Mouse (Mus musculus): ENCODE measurements around the gene Ctnnb1. TPM values are rescaled to one million over a fixed set of nuclear protein-coding genes. Genes with fewer than 3 reads are reported as not detected.

The Ctnnb1 gene
- polyA plus RNA-seq, 1 experiment from 2014 or later = 758 TPM

- H3K27me3 ChIP-seq (ENCODE audit: control insufficient read depth, insufficient read depth, low read length) = no peaks in the 10 kb centered on the region
- no peak overlapping the region for H3K4me3 ChIP-seq (ENCODE audit: low read depth, low read length)
- no peak overlapping the region for H3K27ac ChIP-seq (ENCODE audit: low read length)
- H3K9ac ChIP-seq (replicated peaks; ENCODE audit: low read depth, low read length) = no peak overlapping the region
- ATAC-seq (ENCODE audit: insufficient number of reproducible peaks, insufficient read depth, low FRiP score, low read depth) = no peak
- no peaks in the 10 kb centered on the region for H3K9me3 ChIP-seq (ENCODE audit: control insufficient read depth, low read depth, low read length)
- no peaks in the 10 kb centered on the region for H3K36me3 ChIP-seq (ENCODE audit: control insufficient read depth, insufficient read depth, low read length)
- peaks cover 28% of the 10 kb centered on the region for H3K4me1 ChIP-seq (ENCODE audit: control insufficient read depth, insufficient read depth, low read length)
- H3K4me2 ChIP-seq (replicated peaks; ENCODE audit: low read depth, low read length) = no peak overlapping the region
- 92% methylated on average over 3 of the region's 3 CpGs for WGBS
Observed at GRCm38 (mm10) chr9:120986255-120986654, 57.2 kb downstream of the Ctnnb1 start.

- Histone ChIP-seq H3K27me3 (ENCODE audit: control insufficient read depth, insufficient read depth, low read length) (no peaks in the 10 kb centered on the region), H3K9ac (replicated peaks; ENCODE audit: low read depth, low read length) (no peak overlapping the region), H3K36me3 (ENCODE audit: control insufficient read depth, insufficient read depth, low read length) (no peaks in the 10 kb centered on the region), H3K4me2 (replicated peaks; ENCODE audit: low read depth, low read length) (no peak overlapping the region), H3K4me3 (ENCODE audit: low read depth, low read length) (no peak overlapping the region), H3K4me1 (ENCODE audit: control insufficient read depth, insufficient read depth, low read length) (peaks cover 28% of the 10 kb centered on the region), H3K27ac (ENCODE audit: low read length) (no peak overlapping the region), H3K9me3 (ENCODE audit: control insufficient read depth, low read depth, low read length) (no peaks in the 10 kb centered on the region)
- ATAC-seq (ENCODE audit: insufficient number of reproducible peaks, insufficient read depth, low FRiP score, low read depth) = no peak
- 70% methylated on average over 4 of the region's 4 CpGs for WGBS
Observed at GRCm38 (mm10) chr9:120986994-120987393, 58.0 kb downstream of the Ctnnb1 start.

DNA sequence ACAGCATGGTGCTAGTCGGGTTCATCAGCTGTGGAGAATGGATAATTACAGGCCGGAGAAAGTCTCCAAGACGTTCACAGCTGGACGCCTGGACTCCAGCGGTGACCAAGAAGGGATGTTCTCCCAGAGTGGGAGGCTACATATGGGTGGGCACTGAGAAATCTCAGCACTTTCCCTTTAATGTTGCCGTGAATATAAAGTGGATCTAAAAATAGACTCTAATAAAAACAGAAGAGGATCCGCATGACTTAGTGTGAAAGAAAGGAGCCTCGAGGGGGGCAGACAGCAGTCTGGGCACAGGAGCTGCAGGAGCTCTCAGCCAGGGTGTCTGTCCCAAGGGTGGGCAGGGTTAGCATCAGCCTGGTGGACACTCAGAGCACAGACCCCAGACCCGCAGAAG lies 59.1 kb downstream of the Ctnnb1 start:
- Histone ChIP-seq H3K4me1 (ENCODE audit: control insufficient read depth, insufficient read depth, low read length) (peaks cover 28% of the 10 kb centered on the region), H3K9ac (replicated peaks; ENCODE audit: low read depth, low read length) (no peak overlapping the region), H3K27ac (ENCODE audit: low read length) (no peak overlapping the region), H3K36me3 (ENCODE audit: control insufficient read depth, insufficient read depth, low read length) (no peaks in the 10 kb centered on the region), H3K27me3 (ENCODE audit: control insufficient read depth, insufficient read depth, low read length) (no peaks in the 10 kb centered on the region), H3K4me2 (replicated peaks; ENCODE audit: low read depth, low read length) (0 out of 2 replicates have a peak overlapping the region, but pooled peaks have one; percentile 2), H3K9me3 (ENCODE audit: control insufficient read depth, low read depth, low read length) (no peaks in the 10 kb centered on the region), H3K4me3 (ENCODE audit: low read depth, low read length) (no peak overlapping the region)
- WGBS = 31% methylated on average over 9 of the region's 9 CpGs
- ATAC-seq (ENCODE audit: insufficient number of reproducible peaks, insufficient read depth, low FRiP score, low read depth) = no peak

GRCm38 (mm10) chr9:120989806-120990700 lies 61.0 kb downstream of the Ctnnb1 start:
- Histone ChIP-seq H3K36me3 (ENCODE audit: control insufficient read depth, insufficient read depth, low read length) (no peaks in the 10 kb centered on the region), H3K9ac (replicated peaks; ENCODE audit: low read depth, low read length) (no peak overlapping the region), H3K4me3 (ENCODE audit: low read depth, low read length) (no peak overlapping the region), H3K9me3 (ENCODE audit: control insufficient read depth, low read depth, low read length) (no peaks in the 10 kb centered on the region), H3K27ac (ENCODE audit: low read length) (peak overlapping the region; percentile 40; the same call in 1 of the 2 replicates), H3K27me3 (ENCODE audit: control insufficient read depth, insufficient read depth, low read length) (no peaks in the 10 kb centered on the region), H3K4me1 (ENCODE audit: control insufficient read depth, insufficient read depth, low read length) (peaks cover 28% of the 10 kb centered on the region), H3K4me2 (replicated peaks; ENCODE audit: low read depth, low read length) (no peak overlapping the region)
- ATAC-seq (ENCODE audit: insufficient number of reproducible peaks, insufficient read depth, low FRiP score, low read depth) = no peak
- 52% methylated on average over 15 of the region's 15 CpGs for WGBS

- WGBS = 59% methylated on average over 2 of the region's 2 CpGs
- no peaks in the 10 kb centered on the region for H3K27me3 ChIP-seq (ENCODE audit: control insufficient read depth, insufficient read depth, low read length)
Observed at GRCm38 (mm10) chr9:120991801-120992200, 62.8 kb downstream of the Ctnnb1 start.

DNA sequence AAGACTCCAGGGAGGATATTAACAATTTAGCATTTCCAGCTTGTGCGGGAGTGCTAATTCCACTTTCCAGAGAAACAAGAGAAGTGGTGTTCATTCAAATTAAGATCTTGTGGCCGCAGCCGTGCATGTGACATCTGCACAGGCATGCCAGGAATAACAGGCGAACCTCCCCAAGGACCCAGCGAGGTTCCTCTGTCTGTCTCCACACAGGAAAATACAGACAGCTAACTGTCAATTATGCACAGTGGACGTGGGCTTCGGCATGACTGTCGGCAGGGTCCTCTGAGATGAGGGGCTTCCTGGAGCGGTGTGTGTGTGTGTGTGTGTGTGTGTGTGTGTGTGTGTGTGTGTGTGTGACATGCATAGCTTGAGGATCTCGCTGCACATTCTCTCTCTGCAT lies 64.0 kb downstream of the Ctnnb1 start:
- no peak for ATAC-seq (ENCODE audit: insufficient number of reproducible peaks, insufficient read depth, low FRiP score, low read depth)
- H3K4me3 ChIP-seq (ENCODE audit: low read depth, low read length) = no peak overlapping the region
- H3K27me3 ChIP-seq (ENCODE audit: control insufficient read depth, insufficient read depth, low read length) = no peaks in the 10 kb centered on the region
- H3K9me3 ChIP-seq (ENCODE audit: control insufficient read depth, low read depth, low read length) = no peaks in the 10 kb centered on the region
- H3K4me2 ChIP-seq (replicated peaks; ENCODE audit: low read depth, low read length) = no peak overlapping the region
- no peak overlapping the region for H3K9ac ChIP-seq (replicated peaks; ENCODE audit: low read depth, low read length)
- peaks cover 25% of the 10 kb centered on the region for H3K4me1 ChIP-seq (ENCODE audit: control insufficient read depth, insufficient read depth, low read length)
- H3K27ac ChIP-seq (ENCODE audit: low read length) = no peak overlapping the region
- H3K36me3 ChIP-seq (ENCODE audit: control insufficient read depth, insufficient read depth, low read length) = no peaks in the 10 kb centered on the region
- WGBS = 73% methylated on average over 10 of the region's 10 CpGs

More at GRCm38 (mm10) chr9:120991801-120992200, 62.8 kb downstream of the Ctnnb1 start:
- Histone ChIP-seq H3K4me3 (ENCODE audit: low read depth, low read length) (no peak overlapping the region), H3K9ac (replicated peaks; ENCODE audit: low read depth, low read length) (no peak overlapping the region), H3K27ac (ENCODE audit: low read length) (no peak overlapping the region), H3K4me1 (ENCODE audit: control insufficient read depth, insufficient read depth, low read length) (peaks cover 28% of the 10 kb centered on the region), H3K9me3 (ENCODE audit: control insufficient read depth, low read depth, low read length) (no peaks in the 10 kb centered on the region), H3K36me3 (ENCODE audit: control insufficient read depth, insufficient read depth, low read length) (no peaks in the 10 kb centered on the region), H3K4me2 (replicated peaks; ENCODE audit: low read depth, low read length) (no peak overlapping the region)
- ATAC-seq (ENCODE audit: insufficient number of reproducible peaks, insufficient read depth, low FRiP score, low read depth) = no peak

DNA sequence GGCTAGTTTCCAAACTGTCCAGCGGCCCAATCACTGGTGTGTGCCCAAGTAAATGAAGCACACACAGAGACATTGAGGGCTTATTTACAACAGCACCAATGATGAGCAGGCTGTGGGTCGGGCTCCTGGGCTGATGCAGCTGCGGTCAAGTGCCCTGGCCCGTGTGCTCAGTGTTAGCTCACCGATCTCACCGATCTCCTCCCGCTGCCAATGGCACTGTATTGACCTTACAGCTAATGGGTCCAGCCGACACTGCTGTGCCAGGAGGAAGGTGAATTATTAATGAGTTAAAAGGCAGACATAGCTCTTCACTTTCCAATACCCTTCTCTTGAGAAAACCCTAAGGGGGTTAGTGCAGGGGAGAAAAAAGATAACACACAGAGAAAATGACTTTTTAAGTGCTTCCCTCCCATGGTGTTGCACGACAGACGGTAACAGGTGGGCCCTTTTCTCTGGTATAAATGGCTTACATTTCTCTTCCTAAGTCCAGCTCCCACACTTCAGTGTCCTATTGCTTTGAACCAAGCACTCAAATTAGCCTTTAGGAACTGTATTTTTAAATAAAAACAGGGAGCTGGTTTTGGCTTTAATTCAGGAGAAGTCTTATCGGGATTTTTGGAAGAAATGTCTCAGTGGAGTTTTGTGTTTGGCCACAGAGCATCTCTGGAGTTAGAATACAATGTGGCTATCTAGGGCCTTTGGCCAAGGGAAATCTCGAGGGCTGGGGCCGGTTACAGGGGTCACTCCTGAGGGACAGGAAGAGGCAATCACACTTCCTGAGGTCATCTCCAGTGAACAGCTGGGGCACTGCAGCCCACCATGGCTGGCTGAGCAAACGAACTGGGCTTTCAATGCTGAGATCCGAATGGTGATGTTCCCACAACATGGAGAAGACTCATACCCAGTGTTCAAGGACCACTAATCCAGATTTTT lies 65.5 kb downstream of the Ctnnb1 start:
- no peak overlapping the region for H3K9ac ChIP-seq (replicated peaks; ENCODE audit: low read depth, low read length)
- 55% methylated on average over 15 of the region's 15 CpGs for WGBS
- H3K27me3 ChIP-seq (ENCODE audit: control insufficient read depth, insufficient read depth, low read length) = no peaks in the 10 kb centered on the region
- H3K9me3 ChIP-seq (ENCODE audit: control insufficient read depth, low read depth, low read length) = no peaks in the 10 kb centered on the region
- H3K4me3 ChIP-seq (ENCODE audit: low read depth, low read length) = no peak overlapping the region
- ATAC-seq (ENCODE audit: insufficient number of reproducible peaks, insufficient read depth, low FRiP score, low read depth) = no peak
- no peak overlapping the region for H3K27ac ChIP-seq (ENCODE audit: low read length)
- no peak overlapping the region for H3K4me2 ChIP-seq (replicated peaks; ENCODE audit: low read depth, low read length)
- no peaks in the 10 kb centered on the region for H3K36me3 ChIP-seq (ENCODE audit: control insufficient read depth, insufficient read depth, low read length)
- H3K4me1 ChIP-seq (ENCODE audit: control insufficient read depth, insufficient read depth, low read length) = peaks cover 13% of the 10 kb centered on the region

DNA sequence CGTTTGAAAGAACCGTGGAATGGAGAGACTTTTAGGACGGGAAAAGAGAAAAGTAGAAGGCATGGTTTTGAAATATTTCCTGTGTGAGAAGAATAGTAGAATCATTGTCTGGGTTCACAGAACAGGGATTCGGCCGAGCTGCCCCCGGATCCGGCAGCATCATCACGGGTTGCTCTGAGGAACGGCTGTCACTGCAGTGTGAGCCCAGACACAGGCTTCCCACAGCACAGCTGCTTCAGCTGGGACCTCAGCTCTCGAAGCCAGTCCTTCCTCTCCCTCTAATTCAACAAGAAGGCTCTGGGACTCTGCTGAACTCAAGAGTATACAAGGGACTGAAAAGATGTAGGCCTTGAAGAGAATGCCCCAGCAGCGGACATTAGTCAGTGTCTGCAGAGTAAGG lies 69.7 kb downstream of the Ctnnb1 start:
- Histone ChIP-seq H3K4me1 (ENCODE audit: control insufficient read depth, insufficient read depth, low read length) (peaks cover 16% of the 10 kb centered on the region; the same call in 1 of the 2 replicates), H3K27ac (ENCODE audit: low read length) (no peak overlapping the region), H3K9ac (replicated peaks; ENCODE audit: low read depth, low read length) (no peak overlapping the region), H3K4me2 (replicated peaks; ENCODE audit: low read depth, low read length) (no peak overlapping the region), H3K27me3 (ENCODE audit: control insufficient read depth, insufficient read depth, low read length) (no peaks in the 10 kb centered on the region), H3K4me3 (ENCODE audit: low read depth, low read length) (no peak overlapping the region), H3K36me3 (ENCODE audit: control insufficient read depth, insufficient read depth, low read length) (no peaks in the 10 kb centered on the region), H3K9me3 (ENCODE audit: control insufficient read depth, low read depth, low read length) (no peaks in the 10 kb centered on the region)
- 68% methylated on average over 11 of the region's 11 CpGs for WGBS
- no peak for ATAC-seq (ENCODE audit: insufficient number of reproducible peaks, insufficient read depth, low FRiP score, low read depth)

Data from stomach, embryonic 14.5 days (tissue).